Mouse (Mus musculus): Measurements from ENCODE around the gene Cldn3.
A peak's percentile ranks its signal among the peaks of the same experiment; 100 is the strongest.

Gene Cldn3

DNA sequence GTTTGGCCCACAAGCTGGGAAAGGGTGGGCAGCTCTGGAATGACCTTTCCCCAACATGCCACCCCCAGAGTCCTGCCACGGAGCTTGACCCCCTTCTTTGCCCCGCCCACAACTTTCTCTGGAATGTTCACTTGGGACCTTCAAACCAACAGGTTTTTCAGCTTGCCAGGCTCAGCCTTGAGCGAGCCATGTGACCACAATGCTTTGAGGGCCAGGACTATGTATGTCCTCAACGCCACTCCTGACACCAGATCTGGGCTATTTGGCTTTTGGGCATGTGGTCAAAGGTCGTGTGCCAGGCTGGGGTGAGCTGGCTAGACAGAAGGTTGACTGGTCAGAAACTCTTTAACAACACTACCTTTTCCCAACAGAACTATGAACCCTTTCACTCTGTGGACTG lies 16.1 kb downstream of the Cldn3 start:
- DNase-seq (ENCODE audit: low spot score in 2 of 2): no peak

- DNase-seq (ENCODE audit: low spot score in 2 of 2): no peak
These were observed 22.0 kb downstream of the Cldn3 start for GRCm38 (mm10) chr5:135007802-135008571.

DNA sequence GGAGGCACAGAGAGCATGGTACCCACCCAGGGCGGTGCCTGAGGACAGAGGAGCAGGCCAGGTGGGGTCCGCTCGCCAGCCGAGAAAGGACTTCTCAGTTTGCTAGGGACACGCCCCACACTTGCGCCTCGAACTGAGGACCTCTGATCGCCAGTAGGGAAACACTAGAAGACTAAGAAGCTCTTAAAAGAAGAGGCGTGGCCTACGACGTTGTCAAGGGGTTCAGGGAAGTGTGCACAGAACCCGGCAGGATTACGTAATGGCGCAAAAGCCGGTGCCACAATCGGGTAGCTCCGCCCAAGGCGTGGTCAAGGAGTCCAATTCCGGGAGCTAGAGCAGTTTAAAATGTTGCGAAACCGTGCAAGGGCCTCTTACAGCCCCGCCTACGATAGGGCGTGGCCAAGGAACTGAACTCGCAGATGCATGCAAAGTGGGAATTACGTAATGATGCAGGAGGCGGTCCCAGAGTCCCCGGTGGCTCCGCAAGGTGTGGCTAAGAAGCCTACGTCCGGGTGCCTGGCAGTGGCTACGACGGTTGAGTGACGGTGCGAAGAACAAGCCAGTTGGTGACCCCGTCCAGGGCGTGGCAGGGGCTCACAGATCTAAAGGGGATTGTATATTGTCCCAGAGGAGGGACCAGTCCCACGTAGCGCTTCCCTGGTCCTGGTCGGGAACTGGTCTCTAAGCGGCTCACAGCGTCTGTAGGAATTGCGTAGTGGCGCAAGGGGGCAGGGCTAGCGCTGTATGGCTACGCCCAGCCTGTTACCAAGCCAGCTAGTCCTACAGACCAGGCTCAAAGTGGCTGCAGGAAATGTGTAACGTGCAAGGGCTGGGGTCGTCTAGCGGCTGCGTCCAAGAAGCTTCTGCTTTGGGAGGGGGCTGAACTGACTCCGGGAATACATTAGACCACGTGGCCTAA lies 22.9 kb downstream of the Cldn3 start, which contains the start of gene Abhd11:
Gene Abhd11 (plus strand): TSS at position 482 of the 919 bp plus-strand sequence.
- DNase-seq (ENCODE audit: low spot score in 2 of 2): peak; percentile 95 to 99

DNA sequence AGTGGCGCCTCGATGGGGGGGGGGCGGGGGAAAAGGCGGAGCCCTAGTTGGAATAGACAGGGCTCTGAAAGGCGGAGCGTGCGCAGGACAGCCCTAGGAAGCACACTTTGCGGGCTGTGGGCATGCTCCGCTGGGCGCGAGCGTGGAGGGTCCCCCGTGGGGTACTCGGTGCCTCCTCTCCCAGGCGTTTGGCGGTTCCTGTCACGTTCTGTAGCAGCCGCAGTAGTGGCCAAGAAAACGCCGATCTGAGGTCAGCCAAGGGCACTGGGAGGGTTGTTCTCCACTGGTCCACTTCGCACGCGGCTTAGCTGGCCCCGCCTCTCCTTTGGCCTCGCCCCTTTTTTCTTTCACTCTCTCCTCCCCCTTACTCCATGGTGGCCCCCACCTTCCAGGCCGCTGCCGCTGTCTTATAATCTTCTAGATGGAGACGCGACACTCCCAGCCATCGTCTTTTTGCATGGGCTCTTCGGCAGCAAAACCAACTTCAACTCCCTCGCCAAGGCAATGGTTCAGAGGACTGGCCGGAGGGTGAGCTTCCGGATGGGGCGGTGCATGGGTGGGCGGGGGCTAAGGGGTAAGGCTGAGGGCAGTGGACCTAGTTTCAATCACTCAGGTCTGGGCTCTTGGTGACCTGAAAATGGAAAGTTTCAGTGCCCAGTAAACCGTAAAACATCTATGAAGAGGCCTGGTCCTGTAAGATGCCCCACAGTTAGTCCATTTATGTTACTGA lies 23.7 kb downstream of the Cldn3 start:
- DNase-seq (ENCODE audit: low spot score in 2 of 2): peak; percentile 88 to 92

DNA sequence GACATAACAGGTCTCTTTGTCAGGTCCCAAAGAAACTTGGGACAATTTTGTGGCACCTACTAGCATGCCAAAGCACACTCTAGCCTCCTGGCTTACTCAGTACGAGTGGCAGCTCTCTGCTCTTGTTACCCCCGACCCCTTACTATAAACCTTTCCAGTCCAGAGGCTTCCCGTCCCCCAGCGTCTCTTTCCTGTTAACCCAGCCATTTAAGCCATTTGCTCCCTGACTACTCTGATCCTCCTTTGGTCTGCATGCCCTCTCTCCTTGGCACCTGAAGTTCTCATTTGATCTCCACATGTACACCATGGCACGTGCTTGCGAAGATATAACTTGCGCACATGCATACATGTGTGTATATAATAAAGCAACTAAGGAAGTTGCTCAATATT lies 24.3 kb downstream of the Cldn3 start:
- no peak for DNase-seq (ENCODE audit: low spot score in 2 of 2)

DNA sequence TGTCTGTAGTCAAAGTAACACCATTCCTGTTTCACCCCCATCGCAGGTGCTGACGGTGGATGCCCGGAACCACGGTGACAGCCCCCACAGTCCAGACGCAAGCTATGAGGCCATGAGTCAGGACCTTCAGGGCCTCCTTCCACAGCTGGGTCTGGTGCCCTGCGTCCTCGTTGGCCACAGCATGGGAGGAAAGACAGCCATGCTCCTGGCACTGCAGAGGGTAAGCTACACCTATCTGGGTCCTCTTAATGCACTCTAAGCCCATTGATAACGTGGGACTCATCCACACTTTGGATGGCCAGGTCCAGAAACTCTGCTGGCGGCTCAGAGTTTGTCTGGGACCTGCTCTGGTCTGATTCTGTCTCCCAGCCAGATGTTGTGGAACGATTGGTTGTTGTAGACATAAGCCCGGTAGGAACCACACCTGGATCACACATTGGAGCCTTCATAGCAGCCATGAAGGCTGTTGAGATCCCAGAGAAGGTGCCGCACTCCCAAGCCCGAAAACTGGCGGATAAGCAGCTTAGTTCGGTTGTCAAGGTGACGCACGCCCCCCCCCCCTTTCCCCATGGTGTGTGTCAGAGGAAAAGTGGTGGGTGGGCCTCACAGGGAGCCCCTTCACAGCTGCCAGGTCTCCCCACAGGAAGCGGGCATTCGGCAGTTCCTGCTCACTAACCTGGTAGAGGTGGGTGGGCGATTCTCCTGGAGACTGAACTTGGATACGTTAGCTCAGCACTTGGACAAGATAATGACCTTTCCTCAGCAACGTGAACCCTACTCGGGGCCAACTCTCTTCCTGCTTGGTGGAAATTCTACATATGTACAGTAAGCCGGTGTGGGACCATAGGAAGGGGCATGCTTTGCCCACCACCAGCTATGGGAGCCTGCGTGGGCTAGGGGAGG lies 25.1 kb downstream of the Cldn3 start:
- DNase-seq (ENCODE audit: low spot score in 2 of 2): no peak

- no peak for DNase-seq (ENCODE audit: low spot score in 2 of 2)
These were observed 26.0 kb downstream of the Cldn3 start for GRCm38 (mm10) chr5:135011809-135012613.

- DNase-seq (ENCODE audit: low spot score in 2 of 2): peak; percentile 60 to 73
These were observed 26.8 kb downstream of the Cldn3 start for GRCm38 (mm10) chr5:135012671-135013441.

GRCm38 (mm10) chr5:135015497-135015896 lies 29.5 kb downstream of the Cldn3 start:
- DNase-seq (ENCODE audit: low spot score in 2 of 2): peak; percentile 69 to 82

DNA sequence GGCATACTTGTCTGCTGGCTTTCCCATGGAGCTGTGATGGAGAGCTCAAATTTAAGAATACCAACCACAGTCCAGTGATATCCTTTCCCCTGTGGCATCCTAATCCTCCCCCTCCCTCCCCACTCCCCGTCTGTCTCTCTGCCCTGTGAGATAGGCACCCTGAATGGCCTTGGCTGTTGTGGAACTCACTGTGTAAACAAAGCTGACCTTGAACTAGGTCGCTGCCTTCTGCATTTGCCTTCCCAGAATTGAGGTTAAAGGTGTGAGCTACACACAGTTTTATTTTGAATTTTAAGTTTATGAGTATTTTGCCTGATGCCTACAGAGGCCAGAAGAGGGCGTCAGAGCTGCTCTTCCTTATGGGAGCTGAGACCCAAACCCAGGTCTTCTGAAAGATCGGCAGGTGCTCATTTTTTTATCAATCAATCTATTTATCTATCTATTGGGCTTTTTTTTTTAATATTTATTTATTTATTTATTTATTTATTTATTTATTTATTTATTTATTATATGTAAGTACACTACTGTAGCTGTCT lies 30.3 kb downstream of the Cldn3 start:
- DNase-seq (ENCODE audit: low spot score in 2 of 2): no peak

DNA sequence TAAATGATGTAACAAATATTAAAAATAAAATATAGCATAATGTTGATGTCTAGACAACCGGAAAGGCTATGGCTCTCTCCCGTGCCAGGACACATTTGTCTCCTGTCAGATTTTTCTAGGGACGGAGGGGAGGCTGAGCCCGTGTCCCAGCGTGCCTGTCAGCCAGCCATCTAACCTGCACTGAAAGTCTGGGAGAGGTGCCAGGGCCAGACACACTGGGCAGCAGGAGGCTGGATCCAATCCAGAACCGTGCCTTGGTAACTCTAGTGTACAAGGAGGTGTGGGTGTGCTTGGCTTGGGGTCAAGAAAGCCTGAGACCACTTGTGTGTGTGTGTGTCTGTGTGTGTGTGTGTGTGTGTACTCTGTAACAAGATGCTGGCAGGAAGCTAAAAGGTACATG lies 35.8 kb downstream of the Cldn3 start:
- peak in 1 of 2 experiments; percentile 61 for DNase-seq (ENCODE audit: low spot score in 2 of 2)

DNA sequence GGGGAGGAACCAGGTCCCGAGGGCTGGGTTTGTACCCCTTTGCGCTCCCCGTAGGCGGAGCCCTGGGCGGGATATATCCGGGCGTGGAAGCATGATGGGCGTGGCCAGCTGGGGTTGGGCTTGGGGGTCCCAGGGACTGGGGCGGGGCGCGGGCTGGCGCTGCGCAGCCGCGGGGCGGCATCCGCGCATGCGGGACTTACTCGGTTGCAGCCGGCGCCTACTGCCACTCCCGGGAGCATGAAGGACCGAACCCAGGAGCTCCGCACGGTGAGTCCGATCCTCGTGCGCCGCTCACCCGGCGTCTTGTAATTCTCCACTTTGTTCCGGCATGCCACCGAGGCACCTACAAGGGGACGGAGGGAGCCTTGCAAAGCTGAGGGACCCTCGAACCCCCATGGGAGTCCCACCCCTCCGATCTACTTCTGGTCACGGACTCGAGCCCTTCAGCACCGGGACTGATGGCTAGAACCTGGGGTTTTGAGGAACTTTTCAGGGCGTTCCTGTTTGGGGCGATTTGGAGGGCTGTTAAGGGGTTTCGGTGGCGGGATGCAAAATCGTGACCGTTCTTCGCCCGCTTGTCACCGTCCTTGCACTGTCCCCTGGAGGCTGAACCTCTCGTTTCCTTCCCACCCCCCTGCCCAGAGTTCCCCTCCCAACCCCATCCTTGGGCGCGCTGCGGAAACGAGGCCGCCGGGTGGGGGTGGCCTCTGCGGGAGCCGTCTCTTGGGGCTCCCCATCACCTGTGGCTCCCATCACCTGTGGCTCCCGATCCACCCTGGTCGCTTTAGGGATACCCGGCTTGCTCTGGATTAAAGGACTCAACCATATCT lies 37.5 kb downstream of the Cldn3 start, which contains the start of gene Stx1a:
Gene Stx1a (plus strand): TSS at position 139 of the 830 bp plus-strand sequence.
- peak; percentile 76 to 86 for DNase-seq (ENCODE audit: low spot score in 2 of 2)

DNA sequence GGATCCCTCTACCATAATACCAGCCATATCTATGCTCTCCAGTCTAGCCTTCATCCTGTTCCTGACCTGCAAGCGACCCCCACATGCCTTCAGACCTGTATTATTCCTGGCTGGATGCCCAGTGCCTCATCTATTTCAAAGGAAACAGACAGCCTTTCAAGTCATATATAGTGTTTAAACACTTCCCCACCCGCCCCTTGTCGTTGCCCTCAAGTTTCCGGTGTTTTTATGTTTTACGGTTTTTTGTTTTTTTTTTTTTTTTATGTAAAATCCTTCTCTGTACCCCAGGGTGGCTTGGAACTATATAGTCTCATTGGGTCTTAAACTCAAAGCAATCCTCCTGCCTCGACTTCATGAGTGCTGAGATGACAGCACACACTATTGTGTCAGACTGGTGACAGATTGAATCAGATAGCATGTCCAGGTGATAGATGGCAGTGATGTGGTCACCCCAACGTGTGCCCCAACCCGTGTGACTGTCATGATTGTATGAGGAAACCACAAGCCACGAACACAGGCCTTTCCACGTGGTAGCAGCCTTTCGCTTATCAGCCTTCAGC lies 38.7 kb downstream of the Cldn3 start:
- no peak for DNase-seq (ENCODE audit: low spot score in 2 of 2)

DNA sequence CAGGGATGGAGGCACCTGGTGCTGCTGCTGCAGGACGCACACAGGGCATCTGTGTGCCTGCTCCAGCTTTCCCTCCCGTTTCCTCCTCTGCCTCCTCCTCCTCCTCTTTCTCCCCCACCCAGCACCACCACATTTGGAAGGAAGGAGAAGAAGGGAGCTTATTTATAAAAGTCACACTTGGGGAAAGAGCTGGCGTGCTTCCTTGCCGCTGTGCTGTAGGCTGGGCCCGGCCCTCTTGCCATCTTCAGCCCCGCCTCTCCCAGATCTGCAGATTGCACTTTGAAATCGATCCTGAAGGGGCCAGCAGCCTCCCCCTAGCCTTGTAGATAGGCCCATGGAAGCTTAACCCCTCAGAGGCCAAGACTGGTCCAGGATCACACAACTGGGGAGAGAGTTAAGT lies 39.9 kb downstream of the Cldn3 start:
- no peak for DNase-seq (ENCODE audit: low spot score in 2 of 2)

DNA sequence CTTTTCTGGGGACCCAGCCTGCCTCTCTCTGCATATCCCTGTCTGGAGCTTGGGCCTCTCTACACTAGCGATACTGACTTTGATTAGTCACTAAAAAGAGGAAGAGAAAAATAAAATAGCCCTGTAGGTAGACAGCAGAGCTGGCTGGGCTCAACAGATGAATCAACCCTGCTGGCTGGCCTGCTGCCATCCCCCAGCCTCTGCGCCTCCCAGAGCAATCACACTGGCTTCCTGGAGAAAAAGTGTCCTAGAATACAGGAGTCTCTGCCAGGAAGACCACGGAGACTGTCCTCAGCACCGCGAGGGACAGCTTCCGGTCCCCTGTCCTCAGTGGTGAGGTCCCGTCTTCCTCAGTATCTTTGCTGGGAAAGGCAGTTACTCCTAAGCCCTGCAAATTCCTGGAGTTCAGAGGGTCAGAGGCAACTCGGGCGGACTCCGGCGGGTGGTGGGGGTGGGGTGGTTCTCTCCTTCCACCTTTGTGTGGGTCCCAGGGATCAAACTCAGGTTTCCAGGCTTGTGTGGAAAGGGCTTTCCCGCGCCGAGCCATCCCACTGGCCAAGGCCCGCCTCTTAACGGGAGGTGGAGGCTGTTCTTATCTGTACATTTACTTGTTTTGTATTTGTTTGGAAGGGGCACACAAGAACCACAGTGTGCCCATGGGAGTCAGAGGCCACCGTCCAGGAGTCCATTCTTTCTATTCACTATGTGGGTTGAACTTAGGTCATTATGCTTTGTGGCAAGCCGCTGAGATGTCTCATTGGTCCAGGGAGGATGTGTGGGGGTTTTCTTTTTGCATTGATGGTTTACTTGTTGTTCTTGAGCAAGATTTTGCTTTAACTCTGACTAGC lies 43.2 kb downstream of the Cldn3 start:
- peak; percentile 44 to 52 for DNase-seq (ENCODE audit: low spot score in 2 of 2)

GRCm38 (mm10) chr5:135032581-135032980 lies 46.6 kb downstream of the Cldn3 start:
- DNase-seq (ENCODE audit: low spot score in 2 of 2): no peak

DNA sequence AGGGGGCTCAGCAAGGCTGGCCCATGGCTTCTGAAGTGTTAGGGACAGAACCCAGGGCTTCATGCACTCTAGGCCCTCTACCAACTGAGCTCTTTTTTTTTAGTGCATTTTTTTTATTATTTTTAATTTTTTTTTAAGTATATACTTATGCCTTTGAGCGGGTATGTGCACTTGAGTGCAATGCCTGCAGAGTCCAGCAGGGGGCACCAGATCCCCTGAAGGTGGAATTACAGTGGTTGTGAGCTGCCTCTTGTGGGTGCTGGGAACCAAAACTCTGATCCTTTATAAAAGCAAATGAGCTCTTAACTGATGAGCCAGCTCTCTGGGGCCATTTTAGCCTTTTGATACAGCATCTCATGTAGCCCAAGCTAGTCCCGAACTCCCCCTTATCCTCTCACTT lies 48.6 kb downstream of the Cldn3 start:
- DNase-seq (ENCODE audit: low spot score in 2 of 2): no peak

Measured in urinary bladder, postnatal 36 days (tissue).